Mouse (Mus musculus): ENCODE data around the gene Lrrc3c.
"Not testable (repeated sequence)": the region's sequence is repeated elsewhere in the genome, so short reads cannot be mapped to it uniquely, and the experiment has no call there.

Lrrc3c gene

GRCm38 (mm10) chr11:98586087-98586891, 11.8 kb upstream of the Lrrc3c start:
- no peak for DNase-seq (ENCODE audit: low spot score in 2 of 2)

- peak; percentile 97 to 99 for DNase-seq (ENCODE audit: low spot score in 2 of 2)
These were observed 11.1 kb upstream of the Lrrc3c start, which contains the start of gene Ormdl3 for GRCm38 (mm10) chr11:98586892-98587563. Gene Ormdl3, minus strand, starts transcription at chr11:98587368.

DNA sequence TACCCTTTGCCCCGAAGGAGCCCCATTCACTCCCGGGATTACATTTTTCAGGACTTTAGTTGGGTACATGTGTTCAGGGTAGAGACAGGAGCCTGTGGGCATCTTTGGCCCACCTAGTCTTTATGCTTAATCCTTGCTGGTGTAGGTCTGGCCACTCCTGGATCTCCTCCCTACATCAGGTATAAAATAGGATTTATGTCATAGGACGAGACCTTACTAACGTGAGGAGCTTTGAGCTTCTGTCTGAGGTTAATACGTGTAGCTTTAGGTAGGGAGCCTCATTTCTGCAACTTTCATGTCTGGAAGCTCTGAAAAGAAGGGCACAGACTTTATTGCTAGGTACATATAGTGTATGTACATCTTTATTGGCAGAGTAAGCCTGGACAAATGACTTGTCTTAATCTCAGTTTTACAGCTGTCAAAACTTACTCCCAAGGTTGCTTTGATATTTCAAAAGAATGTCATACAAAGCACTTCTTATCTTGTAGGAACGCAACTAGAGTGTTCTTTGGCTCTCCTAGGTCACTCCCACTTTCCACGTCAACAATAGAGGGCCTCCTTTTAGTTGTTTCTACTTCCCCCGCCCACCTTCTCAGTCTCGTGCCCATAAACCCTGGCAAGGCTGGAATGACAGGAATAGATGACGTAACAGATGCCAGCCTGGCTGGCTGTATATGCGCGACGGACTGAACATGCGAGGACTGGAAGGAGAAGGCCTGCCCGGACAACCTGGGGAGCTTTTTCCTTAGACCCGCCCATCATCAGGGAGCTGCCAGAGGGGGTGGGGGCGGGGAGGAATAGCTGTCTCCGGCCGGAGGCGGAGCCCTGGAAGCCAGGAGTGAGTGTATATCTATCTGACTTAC, 10.2 kb upstream of the Lrrc3c start:
- DNase-seq (ENCODE audit: low spot score in 2 of 2): peak; percentile 71 to 75

DNA sequence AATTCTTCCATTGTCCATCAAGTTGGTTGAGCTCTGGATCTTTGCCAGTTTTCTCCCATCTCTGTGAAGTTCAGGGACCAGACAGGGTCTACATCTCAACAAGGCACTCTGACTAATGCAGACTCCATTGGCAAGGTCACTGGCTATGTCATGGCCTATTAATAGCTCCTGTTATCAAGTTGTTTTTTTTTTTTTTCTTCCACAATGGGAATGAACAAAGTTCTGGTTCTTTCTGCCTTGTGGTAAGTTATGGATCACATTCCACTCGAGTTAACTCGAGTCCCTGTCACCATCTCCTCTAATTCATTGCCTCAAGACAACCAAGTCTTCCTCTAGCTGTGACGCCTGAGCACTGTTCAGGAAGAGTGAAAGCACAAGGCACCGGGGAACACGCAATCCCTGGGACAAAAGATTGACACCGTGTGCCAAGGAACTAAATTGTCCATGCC, 9.2 kb upstream of the Lrrc3c start:
- no peak for DNase-seq (ENCODE audit: low spot score in 2 of 2)

DNA sequence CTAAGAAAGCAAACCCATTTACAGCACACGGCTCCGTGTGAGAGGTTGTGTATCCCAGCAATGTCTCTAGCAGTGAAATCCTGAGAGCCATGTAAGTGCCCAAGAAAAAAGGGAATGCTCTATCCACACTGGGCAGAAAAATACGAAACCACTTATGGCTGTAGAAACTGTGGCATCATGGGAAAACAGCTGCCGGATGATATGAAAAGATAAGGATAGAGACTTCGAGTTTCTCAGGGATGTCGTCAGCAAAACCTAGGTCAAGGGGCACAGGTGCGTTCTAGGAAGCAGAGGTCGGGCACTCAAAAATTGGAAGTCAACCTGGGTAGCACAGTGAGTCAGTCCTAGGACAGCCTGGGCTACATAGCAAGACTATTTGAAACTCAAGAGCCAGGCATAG, 8.8 kb upstream of the Lrrc3c start:
- no peak for DNase-seq (ENCODE audit: low spot score in 2 of 2)

- no peak for DNase-seq (ENCODE audit: low spot score in 2 of 2)
These were observed 7.3 kb upstream of the Lrrc3c start for GRCm38 (mm10) chr11:98590548-98591445.

- no peak for DNase-seq (ENCODE audit: low spot score in 2 of 2)
These were observed 3.1 kb upstream of the Lrrc3c start for GRCm38 (mm10) chr11:98595021-98595420.

DNA sequence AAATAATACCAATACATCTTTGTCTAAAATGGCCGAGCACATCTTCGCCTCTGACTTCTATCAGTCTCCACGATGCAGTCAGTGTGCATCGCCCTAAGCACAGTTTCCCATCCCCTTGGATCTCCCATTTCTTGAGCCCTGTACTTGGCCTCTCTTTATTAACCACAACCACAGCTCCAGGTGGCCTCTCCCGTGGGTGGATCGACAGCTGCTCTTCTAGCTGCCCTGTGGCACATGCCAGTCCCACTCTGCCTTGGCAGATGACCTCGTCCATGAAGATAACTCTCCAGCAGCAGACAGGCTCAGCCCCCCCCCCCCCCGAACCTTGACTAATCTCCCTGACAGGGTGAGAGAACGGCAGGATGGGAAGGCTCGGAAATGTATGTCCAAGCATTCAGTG, 2.6 kb upstream of the Lrrc3c start:
- DNase-seq (ENCODE audit: low spot score in 2 of 2): no peak

DNA sequence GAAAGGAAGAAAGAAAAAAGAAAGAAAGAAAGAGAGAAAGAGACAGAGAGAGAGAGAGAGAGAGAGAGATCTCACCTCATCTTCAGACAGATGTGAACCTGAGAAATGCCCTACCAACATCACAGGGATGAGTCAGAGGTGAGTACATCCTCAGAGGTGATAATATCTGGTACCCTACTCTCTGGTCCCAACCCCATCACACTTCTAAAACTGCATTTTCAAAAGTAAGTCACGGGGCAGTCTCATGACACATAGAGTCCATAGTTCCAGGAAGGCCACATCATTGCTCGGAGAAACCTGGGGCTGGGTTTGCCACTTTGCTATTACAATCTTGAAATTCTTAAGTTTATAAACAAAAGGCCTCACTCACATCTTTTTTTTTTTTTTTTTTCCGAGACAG, 2.1 kb upstream of the Lrrc3c start:
- DNase-seq (ENCODE audit: low spot score in 2 of 2): no peak

DNA sequence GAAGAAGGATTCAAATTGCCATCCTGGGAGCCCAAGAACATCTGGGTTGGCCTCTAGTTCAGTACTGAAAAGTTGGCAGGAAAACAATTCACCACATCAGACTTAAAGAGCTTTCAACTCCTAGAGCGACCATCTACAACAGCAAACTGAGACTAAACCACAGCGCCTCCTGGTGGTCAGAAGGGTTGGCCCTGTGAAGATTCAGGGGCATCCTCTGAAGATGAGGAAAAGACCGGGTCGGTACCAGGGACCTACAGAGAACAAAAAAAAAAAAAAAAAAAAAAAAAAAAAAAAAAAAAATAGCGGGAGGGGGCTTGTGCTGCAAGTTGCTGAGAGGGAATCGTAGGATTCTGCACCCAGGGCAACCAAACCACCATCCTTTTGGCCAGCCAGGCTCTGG, 728 bp upstream of the Lrrc3c start:
- DNase-seq (ENCODE audit: low spot score in 2 of 2): no peak

GRCm38 (mm10) chr11:98598851-98599290, 780 bp downstream of the Lrrc3c start:
- no peak for DNase-seq (ENCODE audit: low spot score in 2 of 2)

DNA sequence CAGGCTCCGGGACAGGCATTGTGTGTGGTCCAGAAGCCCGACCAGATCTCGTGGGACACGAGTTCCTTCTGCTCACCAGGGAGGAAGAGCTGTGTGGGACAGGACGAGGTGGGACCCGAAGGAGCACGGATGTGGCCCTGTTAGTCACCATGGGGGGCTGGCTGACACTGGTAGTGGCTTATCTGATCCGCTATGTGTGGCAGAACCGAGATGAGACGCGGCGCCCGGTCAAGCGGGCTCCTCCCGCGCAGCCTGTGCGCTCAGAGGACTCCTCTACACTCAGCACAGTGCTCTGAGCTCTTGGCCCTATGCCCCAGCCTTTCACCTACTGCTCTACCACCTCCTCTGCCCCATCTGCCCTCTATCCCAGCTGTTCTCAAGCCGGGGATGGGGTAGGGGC, 1.2 kb downstream of the Lrrc3c start:
- DNase-seq (ENCODE audit: low spot score in 2 of 2): no peak

GRCm38 (mm10) chr11:98602090-98602690, 4.1 kb downstream of the Lrrc3c start:
- DNase-seq (ENCODE audit: low spot score in 2 of 2): peak in 1 of 2 experiments; percentile 18

GRCm38 (mm10) chr11:98603953-98604352, 5.9 kb downstream of the Lrrc3c start:
- no peak for DNase-seq (ENCODE audit: low spot score in 2 of 2)

DNA sequence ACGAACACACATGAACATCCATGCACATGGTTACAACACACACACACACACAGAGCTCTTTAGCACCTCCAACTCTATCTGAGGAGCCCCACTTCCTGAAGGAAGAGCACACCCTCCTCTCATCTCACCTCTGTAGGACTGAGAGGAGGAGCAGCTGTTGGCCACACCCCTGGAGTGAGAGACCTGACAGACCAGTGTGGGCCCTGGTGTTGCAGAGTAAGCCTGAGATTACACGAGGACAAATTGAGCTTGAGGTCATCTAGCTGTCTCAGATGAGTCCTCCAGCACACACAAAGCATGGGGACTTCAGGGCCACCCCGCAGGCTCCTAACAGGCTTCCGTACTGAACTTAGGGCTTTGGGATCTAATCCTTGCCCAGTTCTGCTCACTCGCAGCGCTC, 6.8 kb downstream of the Lrrc3c start:
- DNase-seq (ENCODE audit: low spot score in 2 of 2): not testable (repeated sequence)

DNA sequence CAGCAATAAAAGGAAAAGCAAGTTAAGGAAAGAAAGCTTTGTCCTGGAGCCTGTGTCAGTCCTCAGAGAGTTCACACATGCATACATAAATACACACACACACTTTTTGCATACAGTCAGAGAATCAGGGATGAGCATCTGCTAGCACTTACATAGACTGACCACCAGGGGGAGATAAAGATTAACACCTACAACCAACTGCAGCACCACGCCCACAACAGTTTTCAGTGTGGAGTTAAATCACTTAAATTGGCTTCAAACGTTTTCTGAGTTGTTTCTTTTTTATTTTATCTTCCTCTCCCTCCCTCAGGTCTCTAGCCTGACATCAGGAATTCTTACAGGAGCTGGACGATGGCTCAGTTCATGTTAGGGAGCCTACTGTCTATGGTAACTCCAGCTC, 8.7 kb downstream of the Lrrc3c start:
- DNase-seq (ENCODE audit: low spot score in 2 of 2): no peak

- no peak for DNase-seq (ENCODE audit: low spot score in 2 of 2)
These were observed 22.7 kb downstream of the Lrrc3c start for GRCm38 (mm10) chr11:98620791-98621190.

- DNase-seq (ENCODE audit: low spot score in 2 of 2): not testable (repeated sequence)
These were observed 25.9 kb downstream of the Lrrc3c start for GRCm38 (mm10) chr11:98623981-98624380.

DNA sequence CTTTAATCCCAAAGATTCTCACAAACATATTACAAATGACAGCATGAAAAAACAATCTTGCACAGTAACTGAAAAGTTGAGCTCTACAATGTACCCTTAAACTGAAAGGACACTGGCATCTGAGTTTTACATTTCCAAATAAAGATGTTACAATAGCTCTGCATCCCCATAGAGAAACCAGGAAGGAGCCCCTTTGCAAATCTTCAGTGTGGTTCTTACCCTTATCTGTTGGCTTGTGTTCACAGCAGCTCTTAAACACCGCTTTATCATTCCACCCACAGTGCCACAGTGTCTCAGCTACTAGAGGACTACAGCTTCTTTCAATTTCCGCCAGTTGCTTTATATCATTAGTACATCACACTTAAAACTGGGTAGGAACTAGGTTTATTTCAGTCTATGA, 26.3 kb downstream of the Lrrc3c start:
- DNase-seq (ENCODE audit: low spot score in 2 of 2): not testable (repeated sequence)

DNA sequence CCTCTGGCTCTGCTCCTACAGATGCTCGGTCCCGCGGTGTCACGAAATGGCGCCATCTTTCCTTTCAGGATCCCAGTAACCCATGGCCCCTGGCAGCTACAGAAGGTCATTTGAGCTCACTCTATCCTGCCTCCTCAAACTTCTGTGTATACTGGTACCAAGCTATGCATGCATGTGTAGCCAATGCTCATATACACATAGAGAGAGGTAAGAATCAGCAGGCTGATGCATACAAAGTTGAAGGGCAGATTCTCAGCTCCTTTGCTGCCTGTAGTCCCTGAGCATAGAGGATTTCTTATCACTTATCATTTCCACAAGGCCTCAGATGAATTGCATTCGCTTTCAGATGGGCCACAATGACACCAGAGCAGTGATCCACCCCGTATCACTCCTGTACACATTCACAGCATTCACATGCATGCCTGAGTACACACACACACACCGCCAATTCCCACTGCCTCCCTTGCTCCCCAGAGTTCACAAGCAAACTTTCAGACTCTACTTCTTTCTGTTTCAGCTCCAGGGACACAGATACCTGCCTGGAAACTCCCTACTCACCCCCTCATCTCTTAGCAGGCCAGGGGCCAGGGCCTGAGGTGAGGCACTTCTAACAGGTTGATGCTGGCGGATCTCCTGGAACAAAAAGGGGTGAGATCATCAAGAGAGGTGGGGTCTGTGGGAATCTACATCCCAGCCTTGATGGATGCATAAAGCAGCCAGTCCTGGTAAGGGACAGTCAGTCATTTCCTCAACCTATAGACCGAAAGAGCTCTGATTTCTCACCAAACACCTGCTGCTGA, 27.7 kb downstream of the Lrrc3c start, which contains the start of the genes Gm12355 and Gsdma3:
TSS of gene Gm12355 (minus strand) at position 51 of the 800 bp plus-strand sequence.
TSS of gene Gsdma3 (plus strand) at position 750 of the 800 bp plus-strand sequence.
- DNase-seq (ENCODE audit: low spot score in 2 of 2): peak in 1 of 2 experiments; percentile 29
